Mouse (Mus musculus) embryonic facial prominence, embryonic 15.5 days (tissue): ENCODE results near the gene Il27ra. TPM values are rescaled to one million over a fixed set of nuclear protein-coding genes. Genes with fewer than 3 reads are reported as not detected.
A peak's percentile ranks its signal among the peaks of the same experiment; 100 is the strongest.

Source experiments
- ATAC-seq: fragments of 200-750 bp; cut with Nextera tagmentation; 2 replicates; pipeline ENCODE4 v1.8.0; 2017; ENCODE audit warnings: low read depth, moderate TSS enrichment; ENCODE audit not compliant: insufficient number of reproducible peaks, low FRiP score, low TSS enrichment
- H3K27ac ChIP-seq: fragments of 300-500 bp; sonication (generic); replicated peaks from 2 replicates; pipeline ENCODE4 v1.5.1; 2015; ENCODE audit warnings: mild to moderate bottlenecking, inconsistent platforms
- H3K27me3 ChIP-seq: fragments of 300-500 bp; sonication (generic); 2 replicates; pipeline ENCODE4 v1.6.1; 2015; ENCODE audit warnings: inconsistent platforms
- H3K36me3 ChIP-seq: fragments of 300-500 bp; sonication (generic); 2 replicates; pipeline ENCODE4 v1.6.1; 2015; ENCODE audit warnings: mild to moderate bottlenecking, inconsistent platforms
- H3K4me1 ChIP-seq: fragments of 300-500 bp; sonication (generic); 2 replicates; pipeline ENCODE4 v1.6.1; 2015; ENCODE audit warnings: inconsistent platforms
- H3K4me2 ChIP-seq: fragments of 300-500 bp; sonication (generic); replicated peaks from 2 replicates; pipeline ENCODE4 v1.6.1; 2015; ENCODE audit warnings: mild to moderate bottlenecking, inconsistent platforms
- H3K4me3 ChIP-seq: fragments of 300-500 bp; sonication (generic); replicated peaks from 2 replicates; pipeline ENCODE4 v1.5.1; 2015; ENCODE audit warnings: mild to moderate bottlenecking, inconsistent platforms
- H3K9ac ChIP-seq: fragments of 300-500 bp; sonication (generic); 2 replicates; pipeline ENCODE4 v1.6.1; 2015; ENCODE audit warnings: inconsistent platforms
- H3K9me3 ChIP-seq: fragments of 300-500 bp; sonication (generic); replicated peaks from 2 replicates; pipeline ENCODE4 v1.6.1; 2016; ENCODE audit warnings: inconsistent platforms
- WGBS: fragments of 180-500 bp; shearing (Covaris S2); methylation state at CpG from one replicate; pipeline ENCODE4 v1.1.7; 2015; 5-methylcytosine and 5-hydroxymethylcytosine counted together
- polyA plus RNA-seq: library from polyadenylated mRNA; unstranded; fragments of >200 nt; fragmentation: Nextera tagmentation; extraction: Ambion mirVana; gene quantifications from 2 replicates; pipeline ENCODE4 v1.2.1, GENCODE M21; 2015

Il27ra gene
- polyA plus RNA-seq, 1 experiment from 2014 or later, result 1.4 TPM

GRCm38 (mm10) chr8:84001281-84002000, 40.9 kb downstream of the Il27ra start, which contains the start of gene 1700067K01Rik:
Gene 1700067K01Rik (plus strand): TSS chr8:84001502.
- H3K9me3 ChIP-seq, result no peaks in the 10 kb centered on the region
- WGBS, result 29% methylated on average over 61 of the region's 61 CpGs
- no peak for ATAC-seq

GRCm38 (mm10) chr8:83999825-84000224, 42.6 kb downstream of the Il27ra start:
- WGBS, result 81% methylated on average over 2 of the region's 2 CpGs
- ATAC-seq, result no peak

More at GRCm38 (mm10) chr8:84001281-84002000, 40.9 kb downstream of the Il27ra start, which contains the start of gene 1700067K01Rik:
- Histone ChIP-seq H3K4me3 (peak within 1 kb of the TSS; percentile 10; the same call in 1 of the 2 replicates), H3K27ac (no peak within 1 kb of the TSS), H3K36me3 (peaks cover 20% of the 10 kb centered on the region), H3K27me3 (no peaks in the 10 kb centered on the region), H3K9ac (0 out of 2 replicates have a peak within 1 kb of the TSS, but pooled peaks have one; percentile 6), H3K4me2 (peak within 1 kb of the TSS; percentile 34), H3K4me1 (peaks cover 43% of the 10 kb centered on the region)

GRCm38 (mm10) chr8:83999057-83999705, 43.2 kb downstream of the Il27ra start:
- 0 out of 2 replicates have a peak overlapping the region, but pooled peaks have one; percentile 91 for H3K27ac ChIP-seq
- H3K4me1 ChIP-seq, result peaks cover 43% of the 10 kb centered on the region
- H3K9ac ChIP-seq, result 0 out of 2 replicates have a peak overlapping the region, but pooled peaks have one; percentile 63
- WGBS, result 63% methylated on average over 16 of the region's 16 CpGs
- H3K4me2 ChIP-seq, result peak overlapping the region; percentile 72
- peaks cover 31% of the 10 kb centered on the region for H3K36me3 ChIP-seq
- H3K9me3 ChIP-seq, result no peaks in the 10 kb centered on the region
- no peak for ATAC-seq
- H3K27me3 ChIP-seq, result no peaks in the 10 kb centered on the region
- peak overlapping the region; percentile 68 for H3K4me3 ChIP-seq

More at GRCm38 (mm10) chr8:83999825-84000224, 42.6 kb downstream of the Il27ra start:
- H3K36me3 ChIP-seq, result peaks cover 25% of the 10 kb centered on the region
- no peaks in the 10 kb centered on the region for H3K27me3 ChIP-seq
- peaks cover 46% of the 10 kb centered on the region for H3K4me1 ChIP-seq
- H3K27ac ChIP-seq, result no peak overlapping the region
- no peak overlapping the region for H3K9ac ChIP-seq
- H3K9me3 ChIP-seq, result no peaks in the 10 kb centered on the region
- H3K4me3 ChIP-seq, result 0 out of 2 replicates have a peak overlapping the region, but pooled peaks have one; percentile 2
- peak overlapping the region; percentile 72; the same call in 1 of the 2 replicates for H3K4me2 ChIP-seq

- H3K36me3 ChIP-seq, result peaks cover 36% of the 10 kb centered on the region
- ATAC-seq, result no peak
- H3K4me2 ChIP-seq, result peak overlapping the region; percentile 72
- WGBS, result 1% methylated on average over 88 of the region's 92 CpGs
- H3K9me3 ChIP-seq, result no peaks in the 10 kb centered on the region
- H3K4me3 ChIP-seq, result peak overlapping the region; percentile 68
- H3K9ac ChIP-seq, result peak overlapping the region; percentile 63
- no peaks in the 10 kb centered on the region for H3K27me3 ChIP-seq
- peak overlapping the region; percentile 91 for H3K27ac ChIP-seq
- peaks cover 36% of the 10 kb centered on the region for H3K4me1 ChIP-seq
These were observed 43.9 kb downstream of the Il27ra start for GRCm38 (mm10) chr8:83998231-83999056.

GRCm38 (mm10) chr8:83997511-83998141, 44.8 kb downstream of the Il27ra start, which contains the start of gene Samd1:
Gene Samd1 (plus strand): TSS chr8:83997672.
- Histone ChIP-seq H3K9me3 (no peaks in the 10 kb centered on the region), H3K9ac (peak within 1 kb of the TSS; percentile 78), H3K4me1 (peaks cover 30% of the 10 kb centered on the region), H3K27me3 (no peaks in the 10 kb centered on the region), H3K36me3 (peaks cover 39% of the 10 kb centered on the region), H3K4me2 (peak within 1 kb of the TSS; percentile 90), H3K4me3 (peak within 1 kb of the TSS; percentile 80), H3K27ac (peak within 1 kb of the TSS; percentile 98)
- ATAC-seq, result no peak
- WGBS, result under 1% methylated on average over 56 of the region's 112 CpGs

- no peaks in the 10 kb centered on the region for H3K27me3 ChIP-seq
- peak; percentile 90 for ATAC-seq
- H3K27ac ChIP-seq, result peak overlapping the region; percentile 98
- peak overlapping the region; percentile 90 for H3K4me2 ChIP-seq
- peak overlapping the region; percentile 80 for H3K4me3 ChIP-seq
- peaks cover 44% of the 10 kb centered on the region for H3K36me3 ChIP-seq
- no peaks in the 10 kb centered on the region for H3K9me3 ChIP-seq
- H3K9ac ChIP-seq, result peak overlapping the region; percentile 78
- under 1% methylated on average over 45 of the region's 103 CpGs for WGBS
- H3K4me1 ChIP-seq, result peaks cover 30% of the 10 kb centered on the region
These were observed 45.6 kb downstream of the Il27ra start for GRCm38 (mm10) chr8:83996567-83997505.

GRCm38 (mm10) chr8:83995973-83996372, 46.4 kb downstream of the Il27ra start:
- Histone ChIP-seq H3K9ac (peak overlapping the region; percentile 78; the same call in 1 of the 2 replicates), H3K4me1 (peaks cover 21% of the 10 kb centered on the region), H3K36me3 (peaks cover 45% of the 10 kb centered on the region), H3K4me3 (peak overlapping the region; percentile 80), H3K4me2 (peak overlapping the region; percentile 90), H3K9me3 (no peaks in the 10 kb centered on the region), H3K27ac (peak overlapping the region; percentile 98), H3K27me3 (no peaks in the 10 kb centered on the region)
- 17% methylated on average over 12 of the region's 12 CpGs for whole genome bisulfite sequencing
- no peak for ATAC-seq

GRCm38 (mm10) chr8:83994030-83994429, 48.4 kb downstream of the Il27ra start:
- Histone ChIP-seq H3K36me3 (peaks cover 55% of the 10 kb centered on the region), H3K4me2 (no peak overlapping the region), H3K27me3 (no peaks in the 10 kb centered on the region), H3K9me3 (no peaks in the 10 kb centered on the region), H3K4me3 (no peak overlapping the region), H3K27ac (no peak overlapping the region), H3K9ac (no peak overlapping the region), H3K4me1 (peaks cover 12% of the 10 kb centered on the region)
- 69% methylated on average over 3 of the region's 3 CpGs for WGBS
- ATAC-seq, result no peak

GRCm38 (mm10) chr8:83992488-83992887, 49.9 kb downstream of the Il27ra start:
- no peaks in the 10 kb centered on the region for H3K27me3 ChIP-seq
- WGBS, result 93% methylated on average over 2 of the region's 2 CpGs
- H3K4me2 ChIP-seq, result no peak overlapping the region
- peaks cover 8% of the 10 kb centered on the region for H3K4me1 ChIP-seq
- no peak overlapping the region for H3K9ac ChIP-seq
- H3K4me3 ChIP-seq, result no peak overlapping the region
- no peak for ATAC-seq
- H3K36me3 ChIP-seq, result peaks cover 69% of the 10 kb centered on the region
- no peak overlapping the region for H3K27ac ChIP-seq
- H3K9me3 ChIP-seq, result no peaks in the 10 kb centered on the region
